In genomic region chr3:90623435-90624071, GRCm38 (mm10) we compare ENCODE assay signal across 8 mouse cellular contexts. TPM values are rescaled to one million over a fixed set of nuclear protein-coding genes. Genes with fewer than 3 reads are reported as not detected.
DNase-seq lines count a peak whose midpoint lies in the region; ATAC-seq and TF ChIP-seq lines count a peak whose summit lies in the region.
"Had no signal": no experiment of that assay in that cellular context is flagged by ENCODE, and none has a peak within 500 bp of the region (broad histone marks: within the 10 kb centered on the region; RNA-seq: fewer than 3 reads in every experiment).

No protein-coding gene starts in this region.

- no peak for TF ChIP-seq POLR2A in brain, embryonic 14.5 days (IDR thresholded peaks at IDR 0.05; ENCODE audit: borderline replicate concordance, extremely low read depth, insufficient read depth, insufficient read length, poor library complexity, severe bottlenecking)

- peaks cover 13% of the 10 kb centered on the region for H3K4me1 ChIP-seq in limb, embryonic 13.5 days
- peaks cover 13% of the 10 kb centered on the region for H3K4me1 ChIP-seq in neural tube, embryonic 15.5 days

- H3K27ac ChIP-seq in limb, embryonic 13.5 days: no peak overlapping the region
- peak overlapping the region; percentile 39 for H3K27ac ChIP-seq in neural tube, embryonic 15.5 days (replicated peaks)

- 8% methylated on average over 2 of the region's 2 CpGs for WGBS in limb, embryonic 13.5 days
- WGBS in neural tube, embryonic 15.5 days: 7% methylated on average over 2 of the region's 2 CpGs

- no peak overlapping the region for H3K4me3 ChIP-seq in limb, embryonic 13.5 days
- H3K4me3 ChIP-seq in neural tube, embryonic 15.5 days (replicated peaks): no peak overlapping the region

- peak overlapping the region; percentile 0; the same call in 1 of the 2 replicates for H3K4me2 ChIP-seq in limb, embryonic 13.5 days (replicated peaks)
- H3K4me2 ChIP-seq in neural tube, embryonic 15.5 days: no peak overlapping the region

- 0 out of 2 replicates have a peak, but pooled peaks cover 2% of the 10 kb centered on the region for H3K27me3 ChIP-seq in limb, embryonic 13.5 days
- H3K27me3 ChIP-seq in neural tube, embryonic 15.5 days (replicated peaks): no peaks in the 10 kb centered on the region

- H3K9me3 ChIP-seq in limb, embryonic 13.5 days: no peaks in the 10 kb centered on the region
- H3K9me3 ChIP-seq in neural tube, embryonic 15.5 days (replicated peaks): no peaks in the 10 kb centered on the region

- ATAC-seq in hematopoietic stem cell, adult 5-6 weeks (replicated peaks in 1 of 2; ENCODE audit: insufficient read depth in 1 of 2, low FRiP score in 2 of 2, low TSS enrichment in 1 of 2, low read depth in 1 of 2, poor library complexity in 2 of 2, severe bottlenecking in 2 of 2): peak; percentile 28 to 52; a peak in 2 of 4 replicates
- ATAC-seq in limb, embryonic 13.5 days (ENCODE audit: low FRiP score, low read depth): peak; percentile 71
- peak; percentile 41; the same call in 1 of the 2 replicates for ATAC-seq in neural tube, embryonic 15.5 days (ENCODE audit: low FRiP score)
- no peak for ATAC-seq in frontal cortex, adult (ENCODE audit: low TSS enrichment)

- no peak for TF ChIP-seq CTCF in brain, embryonic 14.5 days (IDR thresholded peaks at IDR 0.05; ENCODE audit: borderline replicate concordance, extremely low read depth, insufficient read depth, insufficient read length)

- H3K36me3 ChIP-seq in limb, embryonic 13.5 days: no peaks in the 10 kb centered on the region
- H3K36me3 ChIP-seq in neural tube, embryonic 15.5 days: no peaks in the 10 kb centered on the region

- H3K9ac ChIP-seq in limb, embryonic 13.5 days: no peak overlapping the region
- H3K9ac ChIP-seq in neural tube, embryonic 15.5 days (replicated peaks): no peak overlapping the region

- peak; percentile 80 to 82 for DNase-seq in right cerebral cortex, postnatal 10 days (ENCODE audit: low spot score in 2 of 2)
- DNase-seq in right cerebral cortex, postnatal 36 days (ENCODE audit: low spot score in 2 of 2): no peak
- peak; percentile 92 for DNase-seq in brain, embryonic 14.5 days (ENCODE audit: low read depth)

RNA-seq across cellular contexts. Expression of gene S100a6, which starts 10.9 kb away (rescaled TPM):
- polyA plus RNA-seq in brain, embryonic 14.5 days (2012; rRNA removed): 22.2 and 26.1 TPM in 2 replicates
- total RNA-seq in hematopoietic stem cell, adult 5-6 weeks (2017): 37.1 and 121 TPM in 2 replicates
- polyA plus RNA-seq in limb, embryonic 13.5 days (2015; fragmentation: Nextera tagmentation; extraction: Ambion mirVana): 58.5 and 64.0 TPM in 2 replicates
- 43.6 and 90.4 TPM in 2 replicates for polyA plus RNA-seq in neural tube, embryonic 15.5 days (2015; fragmentation: Nextera tagmentation; extraction: Ambion mirVana)

RNA-seq across cellular contexts. Expression of gene S100a5, which starts 15.2 kb away (rescaled TPM):
- polyA plus RNA-seq in brain, embryonic 14.5 days (2012; rRNA removed): not detected in 2 replicates
- not detected in 2 replicates for total RNA-seq in hematopoietic stem cell, adult 5-6 weeks (2017)
- polyA plus RNA-seq in limb, embryonic 13.5 days (2015; fragmentation: Nextera tagmentation; extraction: Ambion mirVana): not detected in 2 replicates
- not detected in 2 replicates for polyA plus RNA-seq in neural tube, embryonic 15.5 days (2015; fragmentation: Nextera tagmentation; extraction: Ambion mirVana)
- total RNA-seq: liver, adult 2 months had no signal
- polyA plus RNA-seq: liver, adult 2 months had no signal

RNA-seq across cellular contexts. Expression of gene S100a4, which starts 20.0 kb away (rescaled TPM):
- polyA plus RNA-seq in brain, embryonic 14.5 days (2012; rRNA removed): 1.6 and 2.5 TPM in 2 replicates
- 29.5 and 78.7 TPM in 2 replicates for total RNA-seq in hematopoietic stem cell, adult 5-6 weeks (2017)
- polyA plus RNA-seq in limb, embryonic 13.5 days (2015; fragmentation: Nextera tagmentation; extraction: Ambion mirVana): 6.7 and 7.0 TPM in 2 replicates
- 1.2 and 10.7 TPM in 2 replicates for polyA plus RNA-seq in neural tube, embryonic 15.5 days (2015; fragmentation: Nextera tagmentation; extraction: Ambion mirVana)

RNA-seq across cellular contexts. Expression of gene Gm42674, which starts 21.8 kb away (rescaled TPM):
- polyA plus RNA-seq in brain, embryonic 14.5 days (2012; rRNA removed): not detected in 2 replicates
- not detected in 2 replicates for total RNA-seq in hematopoietic stem cell, adult 5-6 weeks (2017)
- polyA plus RNA-seq in limb, embryonic 13.5 days (2015; fragmentation: Nextera tagmentation; extraction: Ambion mirVana): not detected in 2 replicates
- polyA plus RNA-seq in neural tube, embryonic 15.5 days (2015; fragmentation: Nextera tagmentation; extraction: Ambion mirVana): not detected in 2 replicates
- total RNA-seq: liver, adult 2 months had no signal
- polyA plus RNA-seq: liver, adult 2 months had no signal

RNA-seq across cellular contexts. Expression of gene S100a7a, which starts 30.3 kb away (rescaled TPM):
- 0.14 TPM in 1 of 2 replicates, not detected in the other for polyA plus RNA-seq in brain, embryonic 14.5 days (2012; rRNA removed)
- total RNA-seq in hematopoietic stem cell, adult 5-6 weeks (2017): not detected in 2 replicates
- 0.34 TPM in 1 of 2 replicates, not detected in the other for polyA plus RNA-seq in limb, embryonic 13.5 days (2015; fragmentation: Nextera tagmentation; extraction: Ambion mirVana)
- polyA plus RNA-seq in neural tube, embryonic 15.5 days (2015; fragmentation: Nextera tagmentation; extraction: Ambion mirVana): not detected in 2 replicates
- total RNA-seq: liver, adult 2 months had no signal
- polyA plus RNA-seq: liver, adult 2 months had no signal

Comparison
In these comparisons a context has a peak if more than half of its experiments do, and no peak if none do; other contexts are left out.
1. DNase-seq: peak in right cerebral cortex, postnatal 10 days (2 of 2) and brain, embryonic 14.5 days (single experiment); none in right cerebral cortex, postnatal 36 days (0 of 2).